Mouse (Mus musculus) left cerebral cortex, adult 11 months (tissue): Measurements from ENCODE around the gene St7.
A peak's percentile ranks its signal among the peaks of the same experiment; 100 is the strongest.
"Not testable (repeated sequence)": the region's sequence is repeated elsewhere in the genome, so short reads cannot be mapped to it uniquely, and the experiment has no call there.

Experiments
- DNase-seq: peaks from one replicate; pipeline ENCODE4 v3.0.0; 2022; ENCODE audit warnings: low spot score

Gene St7

GRCm38 (mm10) chr6:17692647-17693046 is at the start of gene St7:
St7 (plus strand) TSS chr6:17692933.
- DNase-seq: no peak

- DNase-seq: no peak
Measured at GRCm38 (mm10) chr6:17646107-17646506, 46.6 kb upstream of the St7 start.

DNA sequence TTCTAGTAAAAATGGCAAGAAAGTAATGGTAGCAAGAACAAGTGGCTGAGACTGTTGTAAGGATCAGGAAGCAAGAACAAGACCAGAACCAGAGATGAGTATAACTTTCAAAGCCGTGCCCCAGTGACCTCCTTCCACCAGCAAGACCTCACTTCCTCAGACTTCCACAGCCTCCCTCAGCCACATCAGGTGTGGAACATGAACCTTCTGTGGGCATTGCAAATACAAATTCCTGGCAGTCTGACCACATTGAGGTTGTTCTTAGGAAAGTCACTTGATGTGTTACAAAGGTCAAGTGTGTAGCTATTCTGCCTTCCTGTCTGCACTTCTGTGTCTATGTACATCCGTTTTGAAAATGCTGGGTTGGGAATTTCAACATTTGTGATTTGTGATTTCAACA is 40.6 kb upstream of the St7 start:
- no peak for DNase-seq

DNA sequence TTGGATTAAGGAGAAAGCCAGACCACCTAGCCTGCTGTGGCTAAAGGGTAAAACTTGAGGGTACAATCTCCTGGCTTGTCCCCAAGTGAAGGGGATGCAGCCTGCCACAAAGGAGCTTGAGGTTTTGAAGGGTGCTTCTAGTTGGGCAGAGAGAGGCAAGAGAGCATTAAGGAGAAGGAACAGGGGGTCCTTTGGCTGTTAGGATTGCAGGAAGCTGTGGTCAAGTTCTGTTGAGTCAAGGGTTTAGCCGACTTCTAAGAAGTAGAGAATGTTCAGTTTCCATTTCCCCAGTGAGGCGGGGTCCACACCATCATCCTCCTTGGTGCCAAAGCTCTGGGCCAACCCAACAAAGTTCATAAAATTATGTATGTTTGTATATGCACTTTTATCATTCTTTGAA is 37.7 kb upstream of the St7 start:
- no peak for DNase-seq

DNA sequence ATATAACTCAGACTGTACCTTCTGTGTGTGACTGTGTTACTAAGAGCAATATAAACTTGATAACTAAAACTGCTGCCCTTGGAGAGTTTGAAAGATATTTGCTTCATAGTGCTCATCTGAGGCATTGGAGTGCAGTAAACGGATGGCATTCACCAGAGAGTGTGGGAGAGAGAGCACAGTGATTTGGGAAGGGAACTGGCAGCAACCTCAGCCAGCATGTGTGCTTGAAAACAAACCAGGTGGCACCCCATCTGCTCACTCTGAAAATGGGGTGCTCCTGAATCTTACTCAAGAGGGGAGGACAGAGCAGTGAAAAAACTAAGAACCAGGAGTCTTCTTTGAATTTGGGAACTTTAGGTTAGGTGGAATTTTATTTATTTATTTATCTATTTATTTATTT is 35.4 kb upstream of the St7 start:
- no peak for DNase-seq

DNA sequence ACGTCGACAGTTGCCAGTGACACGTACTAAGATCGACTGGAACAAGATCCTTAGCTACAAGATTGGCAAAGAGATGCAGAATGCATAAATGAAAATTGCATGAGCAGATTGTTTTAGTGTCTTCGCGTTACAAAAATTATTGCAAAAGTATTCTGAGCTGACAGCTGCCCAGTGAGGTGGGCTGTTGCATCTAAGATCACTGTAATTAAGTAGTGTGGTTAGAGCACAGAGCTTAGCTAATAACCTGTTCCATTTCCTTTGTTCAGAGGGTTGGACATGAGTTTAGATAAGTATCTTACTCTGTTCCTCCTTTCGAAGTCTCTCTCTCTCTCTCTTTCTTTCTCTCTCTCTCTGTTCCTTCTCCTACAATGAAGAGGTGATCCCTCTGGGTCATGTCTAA is 27.4 kb upstream of the St7 start:
- DNase-seq: no peak

DNA sequence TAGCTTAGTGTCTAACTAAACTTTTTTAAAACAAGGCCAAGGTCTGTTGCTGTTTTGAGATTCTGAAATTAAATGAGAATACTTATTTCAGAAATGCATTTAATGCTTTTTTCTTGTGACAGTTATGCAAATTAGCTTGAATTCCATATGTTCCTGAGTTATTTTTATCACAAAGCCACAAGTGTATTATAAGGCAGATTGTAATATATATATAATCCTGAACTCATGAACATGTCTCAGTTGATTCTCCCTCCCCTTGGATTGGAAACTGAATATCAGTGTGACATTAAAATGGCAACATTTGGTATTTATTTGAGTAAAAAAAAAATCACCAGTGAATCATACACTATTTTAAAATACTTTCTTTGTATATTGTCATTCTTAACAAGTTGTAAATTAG is 26.7 kb upstream of the St7 start:
- no peak for DNase-seq

DNA sequence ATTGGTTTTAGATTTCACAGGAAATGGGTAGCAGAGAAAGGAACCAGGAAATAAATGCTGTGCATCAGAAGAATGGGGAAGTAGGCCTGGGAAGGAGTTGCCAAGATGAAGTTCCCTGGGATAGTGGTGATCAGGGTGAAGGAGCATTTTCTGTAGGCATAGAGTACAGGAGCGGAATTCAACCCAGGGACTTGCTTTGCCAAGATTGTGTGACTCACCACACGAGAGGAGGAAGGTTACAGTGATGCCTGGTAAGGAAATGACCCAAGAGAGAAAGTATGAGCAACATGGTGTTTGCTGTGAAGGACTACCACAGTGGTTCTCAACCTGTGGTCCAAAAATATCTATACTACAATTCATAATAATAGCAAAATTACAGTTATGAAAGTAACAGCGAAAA is 24.9 kb upstream of the St7 start:
- no peak for DNase-seq

DNA sequence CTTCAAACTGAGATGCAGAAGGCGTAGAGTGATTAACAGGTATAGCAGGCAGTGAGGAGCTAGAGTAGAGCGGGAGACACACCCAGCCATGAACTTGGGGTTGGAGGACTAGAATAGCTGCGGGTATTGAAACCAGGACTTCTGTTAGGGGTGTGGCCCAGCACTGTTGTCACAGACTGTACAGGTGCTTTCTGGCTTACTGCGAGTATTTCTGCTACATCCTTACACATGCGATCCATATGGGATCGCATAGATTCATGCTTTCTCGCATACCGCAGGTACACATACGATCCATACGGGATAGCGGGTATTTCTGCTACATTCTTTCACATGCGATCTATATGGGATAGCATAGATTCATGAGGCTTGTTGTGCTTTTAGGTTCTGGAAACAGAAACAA is 24.4 kb upstream of the St7 start:
- no peak for DNase-seq

- DNase-seq: no peak
Measured at GRCm38 (mm10) chr6:17669826-17670225, 22.9 kb upstream of the St7 start.

GRCm38 (mm10) chr6:17675019-17675756 is 17.5 kb upstream of the St7 start:
- no peak for DNase-seq

- no peak for DNase-seq
Measured at GRCm38 (mm10) chr6:17677008-17677407, 15.7 kb upstream of the St7 start.

- DNase-seq: no peak
Measured at GRCm38 (mm10) chr6:17680266-17680925, 12.3 kb upstream of the St7 start.

GRCm38 (mm10) chr6:17681810-17682209 is 10.9 kb upstream of the St7 start:
- DNase-seq: no peak

GRCm38 (mm10) chr6:17688676-17689075 is 4.1 kb upstream of the St7 start:
- no peak for DNase-seq

- peak; percentile 21 for DNase-seq
Measured at GRCm38 (mm10) chr6:17693726-17694549, 1.2 kb downstream of the St7 start.

- peak; percentile 22 for DNase-seq
Measured at GRCm38 (mm10) chr6:17694550-17694951, 1.8 kb downstream of the St7 start.

- DNase-seq: peak; percentile 33
Measured at GRCm38 (mm10) chr6:17696321-17696734, 3.6 kb downstream of the St7 start.

DNA sequence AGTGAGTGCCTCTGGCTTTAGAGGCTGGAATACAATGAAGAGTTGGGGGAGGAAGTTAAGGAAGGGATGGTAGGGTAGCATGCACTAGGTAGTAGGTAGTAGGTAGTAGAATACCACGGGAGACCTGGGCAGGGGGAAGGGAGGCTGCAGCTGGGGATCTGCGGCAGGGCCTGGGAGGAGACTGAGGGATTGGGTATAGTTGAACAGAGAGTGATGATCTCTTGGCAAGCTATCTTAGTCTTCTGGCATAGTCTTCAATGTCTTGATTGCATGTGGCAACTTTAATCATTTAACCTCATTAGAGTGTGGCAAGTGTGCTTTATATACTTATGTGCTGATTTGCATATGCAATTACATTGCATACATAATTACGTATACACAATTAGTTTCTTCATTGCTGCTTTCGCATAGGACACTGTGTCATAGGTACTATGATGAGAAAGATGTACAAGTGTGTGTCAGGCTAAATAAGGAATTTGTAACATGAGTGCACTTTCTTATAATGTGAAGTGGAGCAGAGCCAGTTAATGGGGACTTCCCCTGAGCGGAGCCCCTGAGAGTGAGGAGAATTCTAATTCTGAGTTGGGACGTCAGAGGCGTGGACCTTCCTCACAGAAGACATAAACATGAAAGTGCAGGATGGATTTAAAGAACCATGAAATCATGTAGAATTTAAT is 8.3 kb downstream of the St7 start:
- no peak for DNase-seq

- DNase-seq: not testable (repeated sequence)
Measured at GRCm38 (mm10) chr6:17704038-17704437, 11.3 kb downstream of the St7 start.

DNA sequence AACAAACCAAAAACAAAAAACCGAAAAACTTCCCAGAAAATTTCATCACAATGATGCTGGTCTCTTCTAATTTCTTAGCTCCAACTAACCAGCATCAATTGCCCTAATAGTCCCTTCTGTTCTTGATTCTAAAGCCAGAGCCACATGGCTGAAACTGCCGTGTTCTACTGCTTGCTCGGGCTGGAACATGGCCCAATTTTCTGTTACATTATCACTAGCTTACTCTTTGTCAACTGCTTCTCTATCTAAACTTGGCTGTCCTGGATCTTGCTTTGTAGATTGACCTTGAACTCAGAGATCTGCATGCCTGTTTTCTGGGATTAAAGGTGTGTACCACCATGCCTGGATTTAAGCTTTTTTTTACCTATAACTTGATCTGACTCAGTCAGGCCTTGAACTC is 13.2 kb downstream of the St7 start:
- DNase-seq: no peak

DNA sequence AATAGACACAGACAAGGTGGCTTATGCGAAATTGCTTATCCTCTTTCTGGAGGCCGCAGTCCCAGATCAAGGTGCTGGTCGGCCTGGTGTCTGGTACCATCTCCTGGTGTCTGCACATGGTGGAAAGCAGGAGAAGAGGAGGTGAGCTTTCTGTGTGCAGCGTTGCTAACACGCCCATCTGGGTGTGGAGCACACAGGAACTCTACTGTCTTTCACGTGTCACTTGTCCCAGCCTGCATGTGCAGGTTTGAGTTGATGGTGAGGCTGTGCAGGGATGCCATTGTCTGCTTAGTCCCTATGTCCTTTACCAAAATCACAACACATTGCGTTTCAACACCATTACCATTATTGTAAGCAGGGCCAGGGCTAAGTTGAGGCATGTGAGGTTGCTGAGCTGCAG is 26.2 kb downstream of the St7 start:
- DNase-seq: no peak
